Mouse (Mus musculus) intestine, postnatal 0 days (tissue): ENCODE data around the gene Capn15. TPM values are rescaled to one million over a fixed set of nuclear protein-coding genes. Genes with fewer than 3 reads are reported as not detected.

Experiments
- ATAC-seq: fragments of 200-750 bp; cut with Nextera tagmentation; 2 replicates; pipeline ENCODE4 v1.8.0; 2017; ENCODE audit warnings: mild to moderate bottlenecking, moderate TSS enrichment, moderate library complexity
- H3K27ac ChIP-seq: fragments of 300-500 bp; sonication (generic); 2 replicates; pipeline ENCODE4 v1.5.1; 2014; ENCODE audit warnings: mild to moderate bottlenecking, low read depth, low read length, moderate library complexity
- H3K27me3 ChIP-seq: fragments of 300-500 bp; sonication (generic); replicated peaks from 2 replicates; pipeline ENCODE4 v1.6.1; 2014; ENCODE audit warnings: low read length, mixed read lengths; ENCODE audit not compliant: control insufficient read depth, insufficient read depth
- H3K36me3 ChIP-seq: fragments of 300-500 bp; sonication (generic); 2 replicates; pipeline ENCODE4 v1.6.1; 2014; ENCODE audit warnings: mild to moderate bottlenecking, moderate library complexity; ENCODE audit not compliant: control insufficient read depth, insufficient read depth
- H3K4me1 ChIP-seq: fragments of 300-500 bp; sonication (generic); replicated peaks from 2 replicates; pipeline ENCODE4 v1.6.1; 2014; ENCODE audit warnings: antibody characterized with exemption, low read length, mixed read lengths; ENCODE audit not compliant: control insufficient read depth, insufficient read depth
- H3K4me2 ChIP-seq: fragments of 300-500 bp; sonication (generic); replicated peaks from 2 replicates; pipeline ENCODE4 v1.6.1; 2014; ENCODE audit warnings: low read depth, mild to moderate bottlenecking, moderate library complexity
- H3K4me3 ChIP-seq: fragments of 300-500 bp; sonication (generic); 2 replicates; pipeline ENCODE4 v1.5.1; 2014; ENCODE audit warnings: low read depth, low read length
- H3K9ac ChIP-seq: fragments of 300-500 bp; sonication (generic); 2 replicates; pipeline ENCODE4 v1.6.1; 2014; ENCODE audit warnings: mild to moderate bottlenecking, low read depth, low read length
- H3K9me3 ChIP-seq: fragments of 300-500 bp; sonication (generic); 2 replicates; pipeline ENCODE4 v1.6.1; 2016; ENCODE audit warnings: mixed run types; ENCODE audit not compliant: control insufficient read depth
- CTCF ChIP-seq: sonication (generic); IDR thresholded peaks from 2 replicates; pipeline ENCODE4 v1.5.1; 2016; ENCODE audit warnings: low read depth, mild to moderate bottlenecking, control low read depth, antibody characterized with exemption, moderate library complexity
- WGBS: fragments of 180-500 bp; shearing (Covaris S2); extraction: QIAGEN DNeasy Blood & Tissue Kit; methylation state at CpG from one replicate; pipeline ENCODE4 v1.1.7; 2014; 5-methylcytosine and 5-hydroxymethylcytosine counted together
- polyA plus RNA-seq: library from polyadenylated mRNA; unstranded; fragments of >200 nt; fragmentation: Nextera tagmentation; extraction: Ambion mirVana; gene quantifications from 2 replicates; pipeline ENCODE4 v1.2.1, GENCODE M21; 2015

Gene Capn15
- polyA plus RNA-seq, 1 experiment from 2014 or later = 29.5 TPM

GRCm38 (mm10) chr17:25961566-25961965 is 24.0 kb downstream of the Capn15 start:
- Histone ChIP-seq H3K4me3 (no peak overlapping the region), H3K4me2 (no peak overlapping the region), H3K9ac (no peak overlapping the region), H3K27ac (no peak overlapping the region), H3K27me3 (no peaks in the 10 kb centered on the region), H3K36me3 (peaks cover 66% of the 10 kb centered on the region; the same call in 1 of the 2 replicates), H3K4me1 (no peaks in the 10 kb centered on the region), H3K9me3 (no peaks in the 10 kb centered on the region)
- ATAC-seq = no peak
- WGBS = 95% methylated on average over 5 of the region's 5 CpGs
- no peak for TF ChIP-seq CTCF

GRCm38 (mm10) chr17:25959630-25960467 is 25.7 kb downstream of the Capn15 start:
- H3K27ac ChIP-seq = no peak overlapping the region
- no peaks in the 10 kb centered on the region for H3K27me3 ChIP-seq
- no peaks in the 10 kb centered on the region for H3K4me1 ChIP-seq
- H3K9ac ChIP-seq = no peak overlapping the region
- no peak for ATAC-seq
- peaks cover 66% of the 10 kb centered on the region; the same call in 1 of the 2 replicates for H3K36me3 ChIP-seq
- H3K4me3 ChIP-seq = no peak overlapping the region
- 87% methylated on average over 23 of the region's 23 CpGs for WGBS
- H3K4me2 ChIP-seq = no peak overlapping the region
- no peak for TF ChIP-seq CTCF
- no peaks in the 10 kb centered on the region for H3K9me3 ChIP-seq

- H3K9ac ChIP-seq = no peak overlapping the region
- no peak overlapping the region for H3K4me3 ChIP-seq
- no peak overlapping the region for H3K4me2 ChIP-seq
- no peak for TF ChIP-seq CTCF
- WGBS = 96% methylated on average over 11 of the region's 11 CpGs
- no peaks in the 10 kb centered on the region for H3K9me3 ChIP-seq
- no peak for ATAC-seq
- peaks cover 61% of the 10 kb centered on the region; the same call in 1 of the 2 replicates for H3K36me3 ChIP-seq
- H3K27me3 ChIP-seq = no peaks in the 10 kb centered on the region
- no peak overlapping the region for H3K27ac ChIP-seq
- no peaks in the 10 kb centered on the region for H3K4me1 ChIP-seq
These were observed 26.7 kb downstream of the Capn15 start for GRCm38 (mm10) chr17:25958771-25959494.

- no peak overlapping the region for H3K27ac ChIP-seq
- H3K27me3 ChIP-seq = peaks cover 10% of the 10 kb centered on the region
- no peak for TF ChIP-seq CTCF
- ATAC-seq = no peak
- WGBS = 85% methylated on average over 14 of the region's 14 CpGs
- no peaks in the 10 kb centered on the region for H3K4me1 ChIP-seq
- H3K4me3 ChIP-seq = no peak overlapping the region
- H3K36me3 ChIP-seq = peaks cover 48% of the 10 kb centered on the region; the same call in 1 of the 2 replicates
- no peaks in the 10 kb centered on the region for H3K9me3 ChIP-seq
- H3K4me2 ChIP-seq = no peak overlapping the region
- no peak overlapping the region for H3K9ac ChIP-seq
These were observed 28.0 kb downstream of the Capn15 start for GRCm38 (mm10) chr17:25957586-25958051.

- ATAC-seq = no peak
- no peak overlapping the region for H3K4me2 ChIP-seq
- no peak overlapping the region for H3K4me3 ChIP-seq
- no peak overlapping the region for H3K9ac ChIP-seq
- H3K27ac ChIP-seq = no peak overlapping the region
- H3K4me1 ChIP-seq = no peaks in the 10 kb centered on the region
- H3K27me3 ChIP-seq = peaks cover 20% of the 10 kb centered on the region
- H3K9me3 ChIP-seq = no peaks in the 10 kb centered on the region
- H3K36me3 ChIP-seq = peaks cover 38% of the 10 kb centered on the region; the same call in 1 of the 2 replicates
- no peak for TF ChIP-seq CTCF
- 87% methylated on average over 7 of the region's 7 CpGs for WGBS
These were observed 29.0 kb downstream of the Capn15 start for GRCm38 (mm10) chr17:25956631-25957030.

GRCm38 (mm10) chr17:25956201-25956600 is 29.4 kb downstream of the Capn15 start:
- no peaks in the 10 kb centered on the region for H3K4me1 ChIP-seq
- H3K27me3 ChIP-seq = peaks cover 24% of the 10 kb centered on the region
- H3K4me3 ChIP-seq = no peak overlapping the region
- ATAC-seq = no peak
- H3K9me3 ChIP-seq = no peaks in the 10 kb centered on the region
- H3K36me3 ChIP-seq = peaks cover 36% of the 10 kb centered on the region; the same call in 1 of the 2 replicates
- whole genome bisulfite sequencing = 78% methylated on average over 7 of the region's 7 CpGs
- no peak overlapping the region for H3K4me2 ChIP-seq
- no peak overlapping the region for H3K9ac ChIP-seq
- TF ChIP-seq CTCF = no peak
- H3K27ac ChIP-seq = no peak overlapping the region
